Mouse (Mus musculus): ENCODE results near the gene Mcam. TPM values are rescaled to one million over a fixed set of nuclear protein-coding genes. Genes with fewer than 3 reads are reported as not detected.

The Mcam gene
- polyA plus RNA-seq (2011; ENCODE audit: insufficient read depth, insufficient read length, low read depth, missing spikeins) = 57.6 and 58.0 TPM in 2 replicates

- no peaks in the 10 kb centered on the region for H3K9me3 ChIP-seq (replicated peaks; ENCODE audit: control insufficient read depth, insufficient read depth, low read length, poor library complexity, severe bottlenecking)
- H3K9ac ChIP-seq (ENCODE audit: low read depth, poor library complexity, severe bottlenecking) = peak within 1 kb of the TSS; percentile 87
- H3K4me1 ChIP-seq (ENCODE audit: control insufficient read depth, insufficient read depth, low read length) = peaks cover 6% of the 10 kb centered on the region
- peaks cover 26% of the 10 kb centered on the region for H3K36me3 ChIP-seq (ENCODE audit: control insufficient read depth, insufficient read depth, low read length, poor library complexity, severe bottlenecking)
- no peaks in the 10 kb centered on the region for H3K27me3 ChIP-seq (ENCODE audit: control insufficient read depth, insufficient read depth, low read length, poor library complexity, severe bottlenecking)
- H3K27ac ChIP-seq (ENCODE audit: insufficient read depth, low read length) = no peak within 1 kb of the TSS
- peak within 1 kb of the TSS; percentile 82 for H3K4me3 ChIP-seq (ENCODE audit: low read depth, low read length)
- peak; percentile 75 for TF ChIP-seq POLR2A (IDR thresholded peaks at IDR 0.05; ENCODE audit: insufficient read depth, low read length)
- TF ChIP-seq EP300 (IDR thresholded peaks at IDR 0.05; ENCODE audit: insufficient read depth, low read depth, low read length) = no peak
Measured at GRCm38 (mm10) chr9:44134101-44134850, at the start of gene Mcam. Gene Mcam (plus strand): TSS chr9:44134469.

DNA sequence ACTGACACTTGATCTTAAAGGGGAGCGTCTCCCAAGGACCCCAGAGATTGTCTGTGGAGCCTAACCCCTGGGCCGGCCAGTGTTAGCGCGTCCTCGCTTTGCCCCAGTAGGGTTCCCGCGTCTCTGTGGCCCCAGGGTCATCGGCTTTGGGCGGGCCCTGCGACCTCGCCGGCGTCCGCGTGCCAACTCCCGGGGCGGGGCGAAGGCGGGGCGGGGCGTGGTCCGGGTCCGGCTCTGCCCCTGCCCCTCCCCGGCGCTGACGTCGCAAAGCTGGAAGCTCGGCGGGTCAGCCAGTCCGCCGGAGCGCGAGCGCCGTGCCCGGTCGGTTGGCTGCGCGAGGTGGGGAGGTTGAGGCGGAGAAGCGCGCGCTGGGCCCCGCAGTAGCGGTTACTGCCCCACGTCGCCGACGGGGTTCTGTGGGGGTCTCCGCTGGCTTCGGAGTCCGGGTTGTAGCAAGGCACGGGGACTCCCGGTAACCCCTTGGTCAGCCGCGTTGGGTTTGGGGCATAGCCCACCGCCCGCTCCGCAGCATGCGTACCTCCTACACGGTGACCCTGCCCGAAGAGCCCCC lies 49.5 kb upstream of the Mcam start:
- H3K9me3 ChIP-seq (replicated peaks; ENCODE audit: control insufficient read depth, insufficient read depth, low read length, poor library complexity, severe bottlenecking) = no peaks in the 10 kb centered on the region
- H3K27me3 ChIP-seq (ENCODE audit: control insufficient read depth, insufficient read depth, low read length, poor library complexity, severe bottlenecking) = no peaks in the 10 kb centered on the region
- H3K4me1 ChIP-seq (ENCODE audit: control insufficient read depth, insufficient read depth, low read length) = peaks cover 7% of the 10 kb centered on the region
- peak overlapping the region; percentile 54 for H3K9ac ChIP-seq (ENCODE audit: low read depth, poor library complexity, severe bottlenecking)
- no peaks in the 10 kb centered on the region for H3K36me3 ChIP-seq (ENCODE audit: control insufficient read depth, insufficient read depth, low read length, poor library complexity, severe bottlenecking)
- peak overlapping the region; percentile 54 for H3K4me3 ChIP-seq (ENCODE audit: low read depth, low read length)
- H3K27ac ChIP-seq (ENCODE audit: insufficient read depth, low read length) = no peak overlapping the region
- TF ChIP-seq EP300 (IDR thresholded peaks at IDR 0.05; ENCODE audit: insufficient read depth, low read depth, low read length) (no peak), POLR2A (IDR thresholded peaks at IDR 0.05; ENCODE audit: insufficient read depth, low read length) (peak; percentile 40), CTCF (IDR thresholded peaks at IDR 0.05; ENCODE audit: low read depth, low read length) (no peak)

GRCm38 (mm10) chr9:44085276-44085675 lies 49.0 kb upstream of the Mcam start:
- no peak overlapping the region for H3K27ac ChIP-seq (ENCODE audit: insufficient read depth, low read length)
- no peaks in the 10 kb centered on the region for H3K9me3 ChIP-seq (replicated peaks; ENCODE audit: control insufficient read depth, insufficient read depth, low read length, poor library complexity, severe bottlenecking)
- peak overlapping the region; percentile 54 for H3K9ac ChIP-seq (ENCODE audit: low read depth, poor library complexity, severe bottlenecking)
- H3K27me3 ChIP-seq (ENCODE audit: control insufficient read depth, insufficient read depth, low read length, poor library complexity, severe bottlenecking) = no peaks in the 10 kb centered on the region
- peaks cover 7% of the 10 kb centered on the region for H3K4me1 ChIP-seq (ENCODE audit: control insufficient read depth, insufficient read depth, low read length)
- no peak for TF ChIP-seq CTCF (IDR thresholded peaks at IDR 0.05; ENCODE audit: low read depth, low read length)
- H3K4me3 ChIP-seq (ENCODE audit: low read depth, low read length) = peak overlapping the region; percentile 44
- H3K36me3 ChIP-seq (ENCODE audit: control insufficient read depth, insufficient read depth, low read length, poor library complexity, severe bottlenecking) = no peaks in the 10 kb centered on the region

- Histone ChIP-seq H3K9ac (ENCODE audit: low read depth, poor library complexity, severe bottlenecking) (no peak overlapping the region), H3K9me3 (replicated peaks; ENCODE audit: control insufficient read depth, insufficient read depth, low read length, poor library complexity, severe bottlenecking) (no peaks in the 10 kb centered on the region), H3K36me3 (ENCODE audit: control insufficient read depth, insufficient read depth, low read length, poor library complexity, severe bottlenecking) (no peaks in the 10 kb centered on the region), H3K27ac (ENCODE audit: insufficient read depth, low read length) (no peak overlapping the region), H3K4me3 (ENCODE audit: low read depth, low read length) (no peak overlapping the region), H3K4me1 (ENCODE audit: control insufficient read depth, insufficient read depth, low read length) (peaks cover 7% of the 10 kb centered on the region), H3K27me3 (ENCODE audit: control insufficient read depth, insufficient read depth, low read length, poor library complexity, severe bottlenecking) (no peaks in the 10 kb centered on the region)
- TF ChIP-seq CTCF (IDR thresholded peaks at IDR 0.05; ENCODE audit: low read depth, low read length) (no peak), EP300 (IDR thresholded peaks at IDR 0.05; ENCODE audit: insufficient read depth, low read depth, low read length) (no peak), POLR2A (IDR thresholded peaks at IDR 0.05; ENCODE audit: insufficient read depth, low read length) (no peak)
Measured at GRCm38 (mm10) chr9:44085741-44086665, 48.3 kb upstream of the Mcam start.

DNA sequence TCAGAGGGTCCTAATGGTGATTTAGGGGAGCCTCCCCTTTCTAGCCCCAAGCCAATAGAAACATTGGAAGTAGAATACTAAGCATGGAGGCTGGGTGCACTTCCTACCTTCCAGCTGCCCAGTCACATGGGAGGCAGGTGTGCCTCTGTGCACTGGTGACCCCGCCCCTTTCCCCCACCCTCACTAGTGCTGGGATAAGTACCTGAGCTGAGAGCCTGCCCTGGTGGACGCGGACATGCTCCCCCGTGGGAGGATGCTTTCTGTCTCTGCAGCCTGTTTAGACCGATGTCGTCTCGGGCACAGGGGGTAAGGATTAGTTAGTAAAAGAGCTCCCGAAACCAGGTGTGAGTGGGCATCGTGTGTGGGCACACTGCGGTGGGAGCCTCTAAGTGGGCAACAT lies 47.3 kb upstream of the Mcam start:
- Histone ChIP-seq H3K4me1 (ENCODE audit: control insufficient read depth, insufficient read depth, low read length) (peaks cover 7% of the 10 kb centered on the region), H3K27ac (ENCODE audit: insufficient read depth, low read length) (no peak overlapping the region)

More for the DNA sequence above, 47.3 kb upstream of the Mcam start:
- H3K4me3 ChIP-seq (ENCODE audit: low read depth, low read length) = no peak overlapping the region
- H3K27me3 ChIP-seq (ENCODE audit: control insufficient read depth, insufficient read depth, low read length, poor library complexity, severe bottlenecking) = no peaks in the 10 kb centered on the region
- no peak overlapping the region for H3K9ac ChIP-seq (ENCODE audit: low read depth, poor library complexity, severe bottlenecking)
- no peaks in the 10 kb centered on the region for H3K9me3 ChIP-seq (replicated peaks; ENCODE audit: control insufficient read depth, insufficient read depth, low read length, poor library complexity, severe bottlenecking)
- H3K36me3 ChIP-seq (ENCODE audit: control insufficient read depth, insufficient read depth, low read length, poor library complexity, severe bottlenecking) = no peaks in the 10 kb centered on the region
- TF ChIP-seq POLR2A (IDR thresholded peaks at IDR 0.05; ENCODE audit: insufficient read depth, low read length) (no peak), CTCF (IDR thresholded peaks at IDR 0.05; ENCODE audit: low read depth, low read length) (no peak), EP300 (IDR thresholded peaks at IDR 0.05; ENCODE audit: insufficient read depth, low read depth, low read length) (no peak)

Data from ES-Bruce4 (cell line).